Comparison of ENCODE assay signal across 16 mouse cellular contexts in genomic region chr2:168517774-168518173, GRCm38 (mm10).
"Had no signal": no experiment of that assay in that cellular context is flagged by ENCODE, and none has a peak within 500 bp of the region (broad histone marks: within the 10 kb centered on the region; RNA-seq: fewer than 3 reads in every experiment).

No protein-coding gene starts in this region.

- H3K9me3 ChIP-seq: kidney, embryonic 15.5 days; liver, embryonic 13.5 days; neural tube, embryonic 12.5 days; neural tube, embryonic 15.5 days; stomach, embryonic 15.5 days had no signal

- H3K36me3 ChIP-seq: kidney, embryonic 15.5 days; liver, embryonic 13.5 days; neural tube, embryonic 12.5 days; neural tube, embryonic 15.5 days; stomach, embryonic 15.5 days had no signal

- H3K4me1 ChIP-seq: liver, embryonic 13.5 days; neural tube, embryonic 12.5 days; neural tube, embryonic 15.5 days had no signal

- H3K27me3 ChIP-seq: liver, embryonic 13.5 days; neural tube, embryonic 12.5 days; neural tube, embryonic 15.5 days; stomach, embryonic 15.5 days had no signal

- H3K9ac ChIP-seq: kidney, embryonic 15.5 days; liver, embryonic 13.5 days; neural tube, embryonic 12.5 days; neural tube, embryonic 15.5 days; stomach, embryonic 15.5 days had no signal

- DNase-seq: kidney, adult 11 months; kidney, adult 8-10 months; kidney, postnatal 10 days; layer of hippocampus, postnatal 36 days; liver, embryonic 13.5 days; lung, postnatal 4 days; midbrain, embryonic 14.5 days; right cerebral cortex, adult 18-20 months; right cerebral cortex, postnatal 14 days; right cerebral cortex, postnatal 4 days; thymus, adult 18-20 months; thymus, postnatal 4 days had no signal

- H3K27ac ChIP-seq: kidney, embryonic 15.5 days; liver, embryonic 13.5 days; neural tube, embryonic 12.5 days; neural tube, embryonic 15.5 days; stomach, embryonic 15.5 days had no signal

- H3K4me2 ChIP-seq: kidney, embryonic 15.5 days; liver, embryonic 13.5 days; neural tube, embryonic 12.5 days; neural tube, embryonic 15.5 days; stomach, embryonic 15.5 days had no signal

- H3K4me3 ChIP-seq: kidney, embryonic 15.5 days; liver, embryonic 13.5 days; neural tube, embryonic 12.5 days; neural tube, embryonic 15.5 days; stomach, embryonic 15.5 days had no signal
